Mouse (Mus musculus) spleen, adult 2 months (tissue): ENCODE data around the gene Bloc1s6.

ENCODE experiments used
- CTCF ChIP-seq: fragments of 200-500 bp; IDR thresholded peaks from 2 replicates; pipeline ENCODE4 v1.5.1; 2011; ENCODE audit warnings: mild to moderate bottlenecking, inconsistent platforms; ENCODE audit not compliant: insufficient read depth, insufficient read length, insufficient replicate concordance; ENCODE audit errors: extremely low read depth
- POLR2A ChIP-seq: fragments of 200-500 bp; IDR thresholded peaks from 2 replicates; pipeline ENCODE4 v1.6.1; 2011; ENCODE audit warnings: low read depth, low read length, inconsistent platforms

DNA sequence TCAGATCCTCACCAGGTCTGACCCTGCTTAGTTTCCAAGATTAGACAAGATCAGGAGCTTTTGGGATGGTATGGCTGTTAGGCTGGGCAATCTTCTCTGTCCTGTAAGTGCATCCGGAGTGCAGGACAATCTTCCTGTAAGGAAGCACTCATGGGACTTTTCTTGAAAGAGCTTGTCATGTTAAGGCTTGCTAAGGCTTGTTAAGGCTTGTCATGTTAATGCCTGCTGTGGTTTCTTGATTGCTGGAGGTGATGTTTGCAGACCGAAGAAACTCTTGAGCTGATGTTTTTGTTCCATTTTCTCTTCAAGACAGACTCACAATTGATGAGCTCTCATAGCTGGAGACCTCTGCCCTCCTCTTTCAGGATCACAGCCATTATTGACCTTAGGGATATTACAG is 47.9 kb downstream of the Bloc1s6 start:
- TF ChIP-seq CTCF (no peak), POLR2A (no peak)
